Mouse (Mus musculus) brain, embryonic 14.5 days (tissue): ENCODE measurements around the gene Aak1.

ENCODE experiments used
- CTCF ChIP-seq: fragments of 200-500 bp; IDR thresholded peaks from 2 replicates; pipeline ENCODE4 v1.5.1; 2012; ENCODE audit warnings: inconsistent platforms, mild to moderate bottlenecking, moderate library complexity, borderline replicate concordance; ENCODE audit not compliant: insufficient read depth, insufficient read length; ENCODE audit errors: extremely low read depth
- POLR2A ChIP-seq: fragments of 200-500 bp; IDR thresholded peaks from 2 replicates; pipeline ENCODE4 v1.6.1; 2012; ENCODE audit warnings: mild to moderate bottlenecking, inconsistent platforms, borderline replicate concordance; ENCODE audit not compliant: poor library complexity, insufficient read depth, insufficient read length, severe bottlenecking; ENCODE audit errors: extremely low read depth

DNA sequence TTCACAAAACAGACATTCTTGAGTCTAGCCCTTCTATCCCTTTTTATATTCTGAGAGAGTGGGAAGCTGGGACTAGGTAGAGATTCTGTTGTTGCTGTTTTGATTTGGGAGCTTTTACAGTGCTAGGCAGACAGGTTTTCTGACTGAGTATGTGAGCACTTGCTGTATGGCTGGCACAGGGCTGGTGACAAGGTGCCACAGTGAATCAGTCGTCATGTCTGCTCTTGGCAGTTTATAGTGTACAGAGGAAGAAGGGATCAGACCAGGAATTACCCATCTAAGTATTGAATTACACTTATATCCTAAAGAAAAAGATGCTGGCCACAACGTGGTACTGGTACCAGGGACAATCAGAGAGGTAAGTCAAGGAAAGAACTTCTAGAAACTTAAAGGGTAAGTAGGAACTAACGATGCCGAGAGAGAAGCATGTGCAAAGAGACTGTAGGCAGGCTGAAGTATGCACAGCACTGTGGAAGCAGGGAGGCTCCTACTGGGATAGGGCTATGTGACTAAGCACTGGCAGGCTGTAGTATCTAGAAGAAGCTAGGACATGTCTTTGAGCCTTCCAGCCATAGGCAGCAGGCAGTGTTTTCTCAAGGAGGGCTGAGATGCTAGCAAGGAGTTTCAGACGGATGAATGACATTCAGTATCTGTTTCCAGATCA, 67.0 kb downstream of the Aak1 start:
- TF ChIP-seq CTCF (no peak), POLR2A (no peak)
